Mouse (Mus musculus) embryonic fibroblast, embryonic 13.5 days (primary cell): ENCODE data around the gene Phospho1.

Source experiments
- CTCF ChIP-seq: IDR thresholded peaks from 2 replicates; pipeline ENCODE4 v1.5.1; 2011; ENCODE audit warnings: mild to moderate bottlenecking, control low read depth, low read length, moderate library complexity, borderline replicate concordance; ENCODE audit not compliant: insufficient read depth
- POLR2A ChIP-seq: IDR thresholded peaks from 2 replicates; pipeline ENCODE4 v1.6.1; 2011; ENCODE audit warnings: low read depth, mild to moderate bottlenecking, control low read depth, low read length, moderate library complexity

- TF ChIP-seq POLR2A (peak; percentile 75), CTCF (no peak)
These were observed at the start of gene Phospho1 for GRCm38 (mm10) chr11:95824071-95824876.
